Mouse (Mus musculus) lung, adult 2 months (tissue): ENCODE data around the gene Oaz1.

Experiments
- CTCF ChIP-seq: fragments of 200-500 bp; IDR thresholded peaks from 2 replicates; pipeline ENCODE4 v1.5.1; 2011; ENCODE audit warnings: mild to moderate bottlenecking, low read length, control low read depth; ENCODE audit not compliant: insufficient read depth
- POLR2A ChIP-seq: fragments of 200-500 bp; IDR thresholded peaks from 2 replicates; pipeline ENCODE4 v1.6.1; 2011; ENCODE audit warnings: low read depth, mild to moderate bottlenecking, control low read depth, low read length, borderline replicate concordance; ENCODE audit errors: extremely low read depth

DNA sequence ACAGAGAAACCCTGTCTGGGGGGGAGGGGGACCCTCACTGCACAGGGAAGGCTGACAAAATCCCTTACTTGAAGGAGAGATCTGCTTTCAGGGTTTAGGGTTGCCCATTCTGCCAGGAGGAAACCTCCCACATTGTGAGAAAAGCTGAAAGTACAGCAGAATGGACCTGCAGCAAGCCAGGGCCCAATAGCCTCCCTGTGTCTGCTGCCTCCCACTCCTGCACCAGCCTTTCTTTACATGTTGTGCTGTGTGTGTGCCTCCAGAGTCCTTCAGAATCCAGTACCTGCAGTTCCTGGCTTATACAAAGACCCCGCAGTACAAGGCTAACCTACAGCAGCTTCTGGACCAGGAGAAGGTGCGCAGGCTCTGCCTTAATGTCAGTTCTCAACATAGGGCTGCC, 42.2 kb upstream of the Oaz1 start:
- TF ChIP-seq CTCF (no peak), POLR2A (no peak)
